In genomic region chr19:32758793-32759161, GRCm38 (mm10) we compare ENCODE assay signal across 9 mouse cellular contexts. TPM values are rescaled to one million over a fixed set of nuclear protein-coding genes. Genes with fewer than 3 reads are reported as not detected.
DNase-seq lines count a peak whose midpoint lies in the region; ATAC-seq lines count a peak whose summit lies in the region.
"Had no signal": no experiment of that assay in that cellular context is flagged by ENCODE, and none has a peak within 500 bp of the region (broad histone marks: within the 10 kb centered on the region; RNA-seq: fewer than 3 reads in every experiment).

No protein-coding gene starts in this region.

- H3K4me3 ChIP-seq in heart, embryonic 11.5 days (ENCODE audit: low read depth, low read length) = peak overlapping the region; percentile 95
- peak overlapping the region; percentile 94 for H3K4me3 ChIP-seq in forebrain, embryonic 12.5 days (replicated peaks)
- H3K4me3 ChIP-seq in liver, embryonic 15.5 days (replicated peaks) = peak overlapping the region; percentile 98

- WGBS in heart, embryonic 11.5 days (ENCODE audit: insufficient replicate concordance) = 1% methylated on average over 11 of the region's 11 CpGs
- WGBS in forebrain, embryonic 12.5 days = under 1% methylated on average over 11 of the region's 11 CpGs
- WGBS in liver, embryonic 15.5 days (ENCODE audit: insufficient replicate concordance) = under 1% methylated on average over 11 of the region's 11 CpGs

- H3K9me3 ChIP-seq in heart, embryonic 11.5 days (replicated peaks; ENCODE audit: control insufficient read depth, low read length) = no peaks in the 10 kb centered on the region
- no peaks in the 10 kb centered on the region for H3K9me3 ChIP-seq in forebrain, embryonic 12.5 days
- no peaks in the 10 kb centered on the region for H3K9me3 ChIP-seq in liver, embryonic 15.5 days (replicated peaks)

- H3K9ac ChIP-seq in heart, embryonic 11.5 days (ENCODE audit: low read depth, low read length) = peak overlapping the region; percentile 97
- H3K9ac ChIP-seq in forebrain, embryonic 12.5 days = peak overlapping the region; percentile 98
- H3K9ac ChIP-seq in liver, embryonic 15.5 days = peak overlapping the region; percentile 97

- DNase-seq in heart, adult 8-10 months (ENCODE audit: low spot score) = no peak
- peak; percentile 42 for DNase-seq in CD4-positive helper T cell, adult 2 months (ENCODE audit: low read depth, low spot score)
- no peak for DNase-seq in adrenal gland, postnatal 4 days (ENCODE audit: low spot score in 2 of 2)
- DNase-seq in left cerebral cortex, adult 11 months (ENCODE audit: low spot score) = no peak
- no peak for DNase-seq in frontal cortex, postnatal 10 days (ENCODE audit: low spot score in 2 of 2)

- H3K4me1 ChIP-seq in heart, embryonic 11.5 days (ENCODE audit: control insufficient read depth, insufficient read depth, low read length) = peaks cover 12% of the 10 kb centered on the region; the same call in 1 of the 2 replicates
- H3K4me1 ChIP-seq in forebrain, embryonic 12.5 days = peaks cover 34% of the 10 kb centered on the region
- H3K4me1 ChIP-seq in liver, embryonic 15.5 days (replicated peaks) = peaks cover 50% of the 10 kb centered on the region

- ATAC-seq in heart, embryonic 11.5 days (replicated peaks; ENCODE audit: insufficient number of reproducible peaks, low FRiP score, low TSS enrichment) = no peak
- ATAC-seq in forebrain, embryonic 12.5 days (ENCODE audit: low FRiP score) = no peak
- ATAC-seq in liver, embryonic 15.5 days (ENCODE audit: insufficient read depth) = no peak

- no peaks in the 10 kb centered on the region for H3K27me3 ChIP-seq in heart, embryonic 11.5 days (ENCODE audit: control insufficient read depth, insufficient read depth, low read length)
- 0 out of 2 replicates have a peak, but pooled peaks cover 5% of the 10 kb centered on the region for H3K27me3 ChIP-seq in forebrain, embryonic 12.5 days
- H3K27me3 ChIP-seq in liver, embryonic 15.5 days = peaks cover 5% of the 10 kb centered on the region
- H3K27me3 ChIP-seq: Patski had no signal

- 0 out of 2 replicates have a peak overlapping the region, but pooled peaks have one; percentile 97 for H3K27ac ChIP-seq in heart, embryonic 11.5 days (ENCODE audit: low read depth, low read length)
- no peak overlapping the region; the same call in 1 of the 2 replicates for H3K27ac ChIP-seq in forebrain, embryonic 12.5 days
- no peak overlapping the region for H3K27ac ChIP-seq in liver, embryonic 15.5 days (replicated peaks)

- H3K36me3 ChIP-seq in heart, embryonic 11.5 days (ENCODE audit: control insufficient read depth, insufficient read depth, low read length) = no peaks in the 10 kb centered on the region
- H3K36me3 ChIP-seq in forebrain, embryonic 12.5 days (replicated peaks) = no peaks in the 10 kb centered on the region
- H3K36me3 ChIP-seq in liver, embryonic 15.5 days (replicated peaks) = 0 out of 2 replicates have a peak, but pooled peaks cover 7% of the 10 kb centered on the region

- H3K4me2 ChIP-seq in heart, embryonic 11.5 days = peak overlapping the region; percentile 97
- H3K4me2 ChIP-seq in forebrain, embryonic 12.5 days = peak overlapping the region; percentile 92
- H3K4me2 ChIP-seq in liver, embryonic 15.5 days = peak overlapping the region; percentile 100

RNA-seq across cellular contexts. Expression of gene Pten, which starts 1.5 kb away (rescaled TPM):
- 5.1 and 9.6 TPM in 2 replicates for polyA plus RNA-seq in heart, embryonic 11.5 days (2014; fragmentation: Nextera tagmentation; extraction: Ambion mirVana)
- 10 to 100 TPM; 54.6 to 66.1 (median 59.4) TPM for total RNA-seq in heart, adult 8-10 months (2022)
- 14.0 and 14.3 TPM in 2 replicates for polyA plus RNA-seq in forebrain, embryonic 12.5 days (2016; fragmentation: Nextera tagmentation; extraction: Ambion mirVana)
- polyA plus RNA-seq in liver, embryonic 15.5 days (2015; fragmentation: Nextera tagmentation; extraction: Ambion mirVana) = 2.4 and 2.6 TPM in 2 replicates
- 10 to 100 TPM; 65.8 to 67.6 TPM for total RNA-seq in adrenal gland, postnatal 4 days (2021)

RNA-seq across cellular contexts. Expression of gene Atad1, which starts 19.2 kb away (rescaled TPM):
- polyA plus RNA-seq in heart, embryonic 11.5 days (2014; fragmentation: Nextera tagmentation; extraction: Ambion mirVana) = 60.1 and 65.8 TPM in 2 replicates
- 10 to 100 TPM; 82.6 to 92.2 (median 84.8) TPM for total RNA-seq in heart, adult 8-10 months (2022)
- polyA plus RNA-seq in forebrain, embryonic 12.5 days (2016; fragmentation: Nextera tagmentation; extraction: Ambion mirVana) = 98.4 and 98.9 TPM in 2 replicates
- 20.6 and 21.3 TPM in 2 replicates for polyA plus RNA-seq in liver, embryonic 15.5 days (2015; fragmentation: Nextera tagmentation; extraction: Ambion mirVana)
- 10 to 100 TPM; 70.7 to 72.4 TPM for total RNA-seq in adrenal gland, postnatal 4 days (2021)
